Mouse (Mus musculus) layer of hippocampus, postnatal 10 days (tissue): Measurements from ENCODE around the gene Mvd. TPM values are rescaled to one million over a fixed set of nuclear protein-coding genes. Genes with fewer than 3 reads are reported as not detected.

ENCODE experiments used
- DNase-seq, 2 experiments: peaks; one replicate each; pipeline ENCODE4 v3.0.0; 2021; ENCODE audit warnings: low spot score in 2 of 2
- microRNA-seq, 2 experiments: library from miRNA; unstranded; fragments of <30 nt; microRNA quantifications; one replicate each; pipeline ENCODE4 v1.2.0; 2021
- total RNA-seq, 2 experiments: library from RNA; stranded (reverse); gene quantifications; 2 replicates each; pipeline ENCODE4 v1.2.3; 2021

Mvd gene
- total RNA-seq, 2 experiments from 2014 or later = 50.9 to 56.4 TPM

- DNase-seq = no peak
These were observed 13.1 kb downstream of the Mvd start for GRCm38 (mm10) chr8:122430058-122430636.

GRCm38 (mm10) chr8:122428163-122428562, 15.1 kb downstream of the Mvd start:
- DNase-seq = no peak

DNA sequence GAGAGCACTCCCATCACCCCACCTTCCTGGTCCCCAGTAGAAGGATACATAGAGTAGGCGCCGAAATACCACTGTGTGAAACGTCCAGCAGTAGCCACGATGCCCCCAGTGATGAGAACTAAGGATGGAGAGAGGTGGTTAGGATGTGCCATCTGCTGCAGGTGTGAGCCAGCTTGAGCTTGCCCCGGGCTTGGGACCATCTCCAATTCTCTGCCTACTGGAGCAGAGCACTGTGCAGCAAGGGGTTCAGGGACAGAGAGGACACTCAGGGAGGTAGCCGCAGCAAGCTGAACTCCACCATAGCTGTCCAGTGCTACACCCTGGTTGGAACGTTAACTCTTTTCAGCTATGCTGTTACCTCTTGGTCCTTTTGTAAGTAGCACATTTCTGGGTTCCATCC, 15.6 kb downstream of the Mvd start:
- no peak for DNase-seq

DNA sequence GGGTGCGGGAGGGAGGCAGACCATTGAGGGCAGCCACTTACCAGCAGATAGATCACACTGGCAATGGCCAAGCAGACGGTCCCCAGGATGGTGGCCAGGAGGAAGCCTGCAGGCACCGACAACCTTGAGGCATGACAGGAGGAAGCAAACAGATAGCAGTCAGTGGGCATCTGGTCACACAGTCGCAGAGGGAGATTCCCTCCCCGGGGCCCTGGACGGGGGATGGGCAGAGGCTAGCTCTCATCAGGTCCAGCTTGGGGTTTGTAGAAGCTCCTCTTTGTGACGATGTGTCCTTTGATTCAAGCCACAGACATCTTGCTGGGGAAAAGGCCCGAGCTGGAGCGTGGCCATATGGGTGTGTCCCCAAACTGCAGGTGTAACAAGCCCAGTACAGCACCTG, 17.1 kb downstream of the Mvd start:
- DNase-seq = no peak

- no peak for DNase-seq
These were observed 19.6 kb downstream of the Mvd start for GRCm38 (mm10) chr8:122423659-122424058.

GRCm38 (mm10) chr8:122423217-122423616, 20.0 kb downstream of the Mvd start:
- no peak for DNase-seq

DNA sequence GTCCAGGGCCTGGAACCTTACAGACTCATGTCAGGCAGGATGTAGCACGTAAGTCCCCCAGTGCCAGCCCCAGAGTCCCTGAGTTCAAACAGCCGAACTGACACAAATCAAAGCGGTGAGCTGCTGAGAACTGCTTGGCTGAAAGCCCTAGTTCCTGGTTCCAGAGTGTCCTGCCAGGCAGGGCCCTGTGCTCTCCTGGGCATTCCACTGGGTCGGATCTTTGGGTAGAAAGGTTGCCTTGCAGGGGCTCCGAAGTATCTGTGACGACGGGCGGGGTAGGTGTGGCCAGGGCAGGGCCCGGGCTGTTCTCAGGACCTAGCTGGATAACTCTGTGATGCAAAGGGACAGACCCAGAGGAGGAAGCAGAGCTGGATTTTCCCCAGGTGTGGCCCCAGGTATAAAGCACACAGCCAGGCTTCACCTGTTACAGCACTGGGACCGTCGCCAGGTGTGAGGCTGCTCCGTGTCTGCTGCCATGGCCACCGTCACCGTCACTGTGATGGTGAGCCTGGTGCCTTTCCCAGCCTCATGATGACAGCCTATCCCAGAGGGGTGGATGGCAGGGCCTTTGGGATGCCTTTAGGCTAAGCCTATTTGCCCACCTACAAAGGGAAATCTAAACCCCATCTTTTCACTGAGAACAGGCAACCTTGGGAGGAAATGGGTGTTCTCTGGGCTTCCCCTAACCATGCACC, 21.7 kb downstream of the Mvd start, which contains the start of gene Il17c:
Gene Il17c (plus strand): TSS at position 645 of the 695 bp plus-strand sequence.
- no peak for DNase-seq

DNA sequence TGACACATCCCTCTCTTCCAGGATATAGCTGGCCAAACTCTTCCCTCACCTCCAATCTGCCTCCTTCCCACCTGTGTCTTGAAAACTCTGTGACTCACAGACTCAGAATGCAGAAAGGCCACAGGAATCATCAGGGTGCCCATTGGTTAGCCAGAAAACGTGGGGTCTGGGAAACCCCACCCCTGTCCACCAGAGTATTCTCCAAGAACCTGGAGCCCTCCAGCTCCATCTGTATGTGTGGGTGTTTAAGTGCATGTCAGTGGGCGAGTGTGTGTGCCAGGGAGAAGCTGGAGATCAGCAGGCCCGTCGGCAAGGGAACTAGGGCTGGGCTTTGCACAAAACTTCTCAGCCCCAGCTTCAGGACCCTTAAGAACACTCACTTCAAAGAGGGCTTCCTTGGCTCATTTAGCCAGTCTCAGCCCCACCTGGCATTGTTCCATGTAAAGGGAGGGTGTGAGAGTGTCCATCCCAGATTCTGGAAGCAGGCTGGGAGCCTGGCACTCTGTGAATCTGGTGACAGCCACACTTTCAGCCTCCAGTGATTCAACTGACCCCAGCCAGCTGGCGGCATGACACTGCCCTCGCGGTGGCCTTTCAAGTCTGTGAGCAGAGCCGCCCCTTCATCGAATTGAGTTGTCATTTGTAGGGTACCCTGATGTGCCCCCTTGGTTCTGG, 23.2 kb downstream of the Mvd start:
- peak in 1 of 2 experiments; percentile 32 for DNase-seq

DNA sequence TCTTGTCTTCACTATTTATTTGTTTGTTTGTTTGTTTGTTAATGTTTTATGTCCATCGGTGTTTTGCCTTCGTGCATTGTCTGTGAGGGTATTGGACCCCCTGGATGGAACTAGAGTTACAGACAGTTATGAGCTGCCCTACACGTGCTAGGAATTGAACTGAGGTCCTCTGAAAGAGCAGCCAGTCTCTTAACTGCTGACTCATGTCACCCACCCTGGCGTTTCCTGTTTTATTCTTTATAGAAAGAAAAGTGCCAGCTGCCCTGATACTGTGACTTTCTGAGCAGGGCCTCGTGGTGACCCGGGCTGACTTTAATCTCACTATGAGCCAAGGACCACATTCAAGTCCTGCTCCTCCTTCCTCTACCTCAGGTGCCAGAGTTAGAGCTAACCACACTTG, 27.7 kb downstream of the Mvd start:
- no peak for DNase-seq

GRCm38 (mm10) chr8:122414311-122414710, 28.9 kb downstream of the Mvd start:
- DNase-seq = no peak

GRCm38 (mm10) chr8:122407678-122408077, 35.5 kb downstream of the Mvd start:
- no peak for DNase-seq

GRCm38 (mm10) chr8:122405146-122405805, 37.9 kb downstream of the Mvd start:
- no peak for DNase-seq

GRCm38 (mm10) chr8:122398186-122398585, 45.0 kb downstream of the Mvd start:
- no peak for DNase-seq

GRCm38 (mm10) chr8:122395291-122395690, 47.9 kb downstream of the Mvd start:
- DNase-seq = no peak

DNA sequence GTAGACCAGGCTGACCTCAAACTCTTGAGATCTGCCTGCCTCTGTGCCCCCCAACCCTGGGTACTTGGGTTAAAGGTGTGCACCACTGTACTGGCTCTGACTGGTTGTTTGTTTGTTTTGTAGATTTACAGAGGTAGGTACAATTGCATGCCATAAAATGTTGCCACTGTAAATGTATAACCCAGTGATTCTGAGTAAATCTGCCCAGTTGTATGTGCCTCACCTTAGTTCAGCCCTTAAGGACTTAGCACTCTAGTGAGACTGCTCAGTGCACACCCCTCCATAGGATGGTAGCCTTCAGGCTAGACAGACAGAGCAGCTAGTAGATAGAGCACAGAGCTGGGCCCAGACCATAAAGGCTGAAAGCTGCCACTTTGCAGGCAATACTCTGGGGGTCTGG, 49.5 kb downstream of the Mvd start:
- DNase-seq = no peak

DNA sequence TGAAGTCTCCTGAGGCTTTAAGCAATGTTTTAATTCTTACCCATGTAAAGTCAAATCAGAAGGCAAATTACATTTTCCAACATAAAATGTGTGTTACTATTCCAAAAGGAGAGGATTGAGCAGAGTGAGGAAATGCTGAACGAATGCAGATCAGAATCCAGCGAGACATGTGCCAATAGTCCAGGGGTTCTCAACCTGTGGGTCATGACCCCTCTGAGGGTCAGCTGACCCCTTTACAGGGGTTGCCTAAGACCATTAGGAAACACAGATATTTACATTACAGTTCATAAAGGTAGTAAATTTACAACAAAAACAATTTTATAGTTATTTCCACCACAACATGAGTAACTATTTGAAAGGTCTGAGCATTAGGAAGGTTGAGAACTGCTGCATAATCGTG, 52.5 kb downstream of the Mvd start:
- no peak for DNase-seq

- no peak for DNase-seq
These were observed 53.9 kb downstream of the Mvd start for GRCm38 (mm10) chr8:122389357-122389756.

Small RNA genes lying within 50 kb of the gene (microRNA-seq; reads per million reads assigned to microRNA genes)
- gene Gm24366 = 0 reads per million in 2 experiments

Other genes with a start within 250 kb of the Mvd start
- gene Zfpm1, start 161.3 kb downstream of the Mvd start, total RNA-seq = 10 to 100 TPM; 25.7 to 27.2 TPM
- 1 to 10 TPM in 1 of 2 experiments, under 1 TPM in 1; 0.83 to 1.3 TPM for gene Trhr2, start 82.7 kb downstream of the Mvd start, total RNA-seq
- 10 to 100 TPM; 37.4 TPM for gene Zc3h18, start 66.8 kb downstream of the Mvd start, total RNA-seq
- not detected for gene Il17c, start 21.4 kb downstream of the Mvd start, total RNA-seq
- gene Cyba, start 10.5 kb downstream of the Mvd start, total RNA-seq = 10 to 100 TPM; 11.6 to 12.8 TPM
- gene Snai3, start 17.3 kb upstream of the Mvd start, total RNA-seq = not detected
- 10 to 100 TPM; 19.7 to 23.5 TPM for gene Rnf166, start 32.6 kb upstream of the Mvd start, total RNA-seq
- 10 to 100 TPM; 35.1 to 36.0 TPM for gene Ctu2, start 32.7 kb upstream of the Mvd start, total RNA-seq
- 1 to 10 TPM; 8.2 to 8.9 TPM for gene Piezo1, start 107.9 kb upstream of the Mvd start, total RNA-seq
- gene Cdt1, start 124.6 kb upstream of the Mvd start, total RNA-seq = 1 to 10 TPM; 3.0 to 5.0 TPM
- 10 to 100 TPM; 91.6 to 94.0 TPM for gene Aprt, start 133.5 kb upstream of the Mvd start, total RNA-seq
- gene Galns, start 168.0 kb upstream of the Mvd start, total RNA-seq = 10 to 100 TPM; 10.6 to 10.7 TPM
- gene Trappc2l, start 168.2 kb upstream of the Mvd start, total RNA-seq = 10 to 100 TPM; 75.6 to 79.9 TPM
- not detected for gene Pabpn1l, start 179.3 kb upstream of the Mvd start, total RNA-seq